Mouse (Mus musculus) midbrain, embryonic 14.5 days (tissue): ENCODE results near the gene Tmem201. TPM values are rescaled to one million over a fixed set of nuclear protein-coding genes. Genes with fewer than 3 reads are reported as not detected.
"Not testable (repeated sequence)": the region's sequence is repeated elsewhere in the genome, so short reads cannot be mapped to it uniquely, and the experiment has no call there.

Source experiments
- ATAC-seq: fragments of 200-750 bp; cut with Nextera tagmentation; 2 replicates; pipeline ENCODE4 v1.8.0; 2017; ENCODE audit warnings: moderate number of reproducible peaks, moderate library complexity; ENCODE audit not compliant: low FRiP score, low TSS enrichment
- DNase-seq: peaks from one replicate; pipeline ENCODE4 v3.0.0-alpha.2; 2015
- H3K27ac ChIP-seq: fragments of 300-500 bp; sonication (generic); replicated peaks from 2 replicates; pipeline ENCODE4 v1.5.1; 2014; ENCODE audit warnings: mild to moderate bottlenecking, low read depth, low read length, moderate library complexity
- H3K27me3 ChIP-seq: fragments of 300-500 bp; sonication (generic); 2 replicates; pipeline ENCODE4 v1.6.1; 2014; ENCODE audit warnings: low read length, control low read depth, mixed read lengths; ENCODE audit not compliant: control insufficient read depth, insufficient read depth
- H3K36me3 ChIP-seq: fragments of 300-500 bp; sonication (generic); 2 replicates; pipeline ENCODE4 v1.6.1; 2014; ENCODE audit warnings: low read length, control low read depth; ENCODE audit not compliant: control insufficient read depth, insufficient read depth
- H3K4me1 ChIP-seq: fragments of 300-500 bp; sonication (generic); 2 replicates; pipeline ENCODE4 v1.6.1; 2014; ENCODE audit warnings: mild to moderate bottlenecking, antibody characterized with exemption, low read length, control low read depth; ENCODE audit not compliant: control insufficient read depth, insufficient read depth
- H3K4me2 ChIP-seq: fragments of 300-500 bp; sonication (generic); 2 replicates; pipeline ENCODE4 v1.6.1; 2014; ENCODE audit warnings: mild to moderate bottlenecking, low read length, moderate library complexity
- H3K4me3 ChIP-seq: fragments of 300-500 bp; sonication (generic); replicated peaks from 2 replicates; pipeline ENCODE4 v1.5.1; 2014; ENCODE audit warnings: low read depth, low read length
- H3K9ac ChIP-seq: fragments of 300-500 bp; sonication (generic); replicated peaks from 2 replicates; pipeline ENCODE4 v1.6.1; 2014; ENCODE audit warnings: mild to moderate bottlenecking, low read length, moderate library complexity
- H3K9me3 ChIP-seq: fragments of 300-500 bp; sonication (generic); 2 replicates; pipeline ENCODE4 v1.6.1; 2016; ENCODE audit warnings: low read length, control low read depth, mixed read lengths; ENCODE audit not compliant: control insufficient read depth
- WGBS: fragments of 180-500 bp; shearing (Covaris S2); extraction: QIAGEN DNeasy Blood & Tissue Kit; methylation state at CpG from one replicate; pipeline ENCODE4 v1.1.7; 2014; 5-methylcytosine and 5-hydroxymethylcytosine counted together
- polyA plus RNA-seq: library from polyadenylated mRNA; unstranded; fragments of >200 nt; fragmentation: Nextera tagmentation; extraction: Ambion mirVana; gene quantifications from 2 replicates; pipeline ENCODE4 v1.2.1, GENCODE M21; 2014

Tmem201 gene
- polyA plus RNA-seq, 1 experiment from 2014 or later: 30.8 TPM

GRCm38 (mm10) chr4:149752836-149753235 is 15.0 kb upstream of the Tmem201 start:
- Histone ChIP-seq H3K4me3 (no peak overlapping the region), H3K27me3 (no peaks in the 10 kb centered on the region)

GRCm38 (mm10) chr4:149752124-149752799 is 14.4 kb upstream of the Tmem201 start:
- H3K4me3 ChIP-seq: no peak overlapping the region
- no peaks in the 10 kb centered on the region for H3K27me3 ChIP-seq
- WGBS: 22% methylated on average over 17 of the region's 17 CpGs
- no peak overlapping the region for H3K9ac ChIP-seq
- 0 out of 2 replicates have a peak, but pooled peaks cover 16% of the 10 kb centered on the region for H3K4me1 ChIP-seq
- ATAC-seq: peak; percentile 67
- no peak overlapping the region for H3K4me2 ChIP-seq
- peak; percentile 89 for DNase-seq
- no peak overlapping the region for H3K27ac ChIP-seq
- H3K36me3 ChIP-seq: peaks cover 3% of the 10 kb centered on the region; the same call in 1 of the 2 replicates
- H3K9me3 ChIP-seq: no peaks in the 10 kb centered on the region

More at GRCm38 (mm10) chr4:149752836-149753235, 15.0 kb upstream of the Tmem201 start:
- Histone ChIP-seq H3K4me2 (no peak overlapping the region), H3K36me3 (peaks cover 3% of the 10 kb centered on the region; the same call in 1 of the 2 replicates), H3K9ac (no peak overlapping the region), H3K9me3 (no peaks in the 10 kb centered on the region), H3K27ac (no peak overlapping the region), H3K4me1 (0 out of 2 replicates have a peak, but pooled peaks cover 16% of the 10 kb centered on the region)
- WGBS: 21% methylated on average over 3 of the region's 3 CpGs
- ATAC-seq (no peak), DNase-seq (peak; percentile 34)

DNA sequence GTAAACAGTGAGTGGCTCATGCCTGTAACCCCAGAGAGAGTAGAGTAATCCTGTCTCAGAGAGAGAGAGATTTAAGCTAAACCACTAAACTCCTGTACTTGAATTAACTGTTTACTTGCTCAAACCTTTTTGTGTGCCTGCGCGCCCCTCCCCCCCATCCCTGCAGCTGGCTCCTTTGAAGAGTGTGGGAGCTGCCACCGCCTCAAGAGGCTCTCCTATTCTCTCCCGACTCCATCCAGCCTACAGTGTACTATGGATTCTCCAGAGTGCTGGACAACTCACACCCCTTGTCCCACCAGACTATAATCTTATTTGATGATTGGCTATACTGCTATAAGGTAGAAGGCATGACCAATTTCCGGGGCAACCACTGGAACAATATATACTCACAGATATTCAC is 12.8 kb upstream of the Tmem201 start:
- WGBS: 22% methylated on average over 5 of the region's 5 CpGs
- Histone ChIP-seq H3K9ac (no peak overlapping the region), H3K9me3 (no peaks in the 10 kb centered on the region), H3K4me2 (no peak overlapping the region), H3K4me1 (0 out of 2 replicates have a peak, but pooled peaks cover 16% of the 10 kb centered on the region), H3K27me3 (no peaks in the 10 kb centered on the region), H3K36me3 (peaks cover 3% of the 10 kb centered on the region), H3K4me3 (no peak overlapping the region), H3K27ac (no peak overlapping the region)
- ATAC-seq: no peak
- DNase-seq: no peak

DNA sequence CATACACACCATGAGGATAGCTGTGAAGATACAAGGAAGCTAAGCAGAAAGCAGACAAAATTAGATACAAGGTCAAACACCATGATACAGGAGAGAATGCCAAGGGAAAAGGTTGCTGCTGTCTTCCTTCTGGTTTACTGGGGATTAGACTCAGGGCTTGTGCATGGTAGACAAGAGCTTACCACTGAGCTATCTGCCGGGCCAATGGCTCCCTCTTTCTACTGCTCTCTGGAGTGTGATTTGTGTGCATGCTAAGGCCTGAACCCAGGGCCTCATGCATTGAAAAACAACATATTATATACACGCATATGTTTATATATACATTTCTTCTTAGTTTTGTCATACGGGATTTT is 11.8 kb upstream of the Tmem201 start:
- H3K4me3 ChIP-seq, H3K27ac ChIP-seq, H3K36me3 ChIP-seq, ATAC-seq, H3K9ac ChIP-seq, H3K9me3 ChIP-seq, DNase-seq, H3K27me3 ChIP-seq, H3K4me2 ChIP-seq: not testable (repeated sequence)
- 0 out of 2 replicates have a peak, but pooled peaks cover 16% of the 10 kb centered on the region for H3K4me1 ChIP-seq
- WGBS: 93% methylated on average over 3 of the region's 3 CpGs

- no peak for DNase-seq
- no peaks in the 10 kb centered on the region for H3K9me3 ChIP-seq
- ATAC-seq: no peak
- WGBS: 86% methylated on average over 18 of the region's 18 CpGs
- H3K4me2 ChIP-seq: no peak overlapping the region
- H3K9ac ChIP-seq: no peak overlapping the region
- H3K27me3 ChIP-seq: no peaks in the 10 kb centered on the region
- peaks cover 11% of the 10 kb centered on the region for H3K36me3 ChIP-seq
- no peak overlapping the region for H3K4me3 ChIP-seq
- H3K4me1 ChIP-seq: 0 out of 2 replicates have a peak, but pooled peaks cover 16% of the 10 kb centered on the region
- no peak overlapping the region for H3K27ac ChIP-seq
Measured at GRCm38 (mm10) chr4:149749003-149749662, 11.3 kb upstream of the Tmem201 start.

GRCm38 (mm10) chr4:149744119-149744518 is 6.3 kb upstream of the Tmem201 start:
- no peak for ATAC-seq
- H3K36me3 ChIP-seq: peaks cover 32% of the 10 kb centered on the region
- H3K9ac ChIP-seq: no peak overlapping the region
- H3K4me3 ChIP-seq: no peak overlapping the region
- 86% methylated on average over 7 of the region's 7 CpGs for WGBS
- no peaks in the 10 kb centered on the region for H3K4me1 ChIP-seq
- H3K27ac ChIP-seq: no peak overlapping the region
- no peak for DNase-seq
- no peaks in the 10 kb centered on the region for H3K27me3 ChIP-seq
- H3K4me2 ChIP-seq: no peak overlapping the region
- no peaks in the 10 kb centered on the region for H3K9me3 ChIP-seq

GRCm38 (mm10) chr4:149742011-149742530 is 4.2 kb upstream of the Tmem201 start:
- ATAC-seq (no peak), DNase-seq (no peak)
- no peak overlapping the region for H3K27ac ChIP-seq
- peaks cover 32% of the 10 kb centered on the region for H3K36me3 ChIP-seq
- no peaks in the 10 kb centered on the region for H3K9me3 ChIP-seq
- H3K4me2 ChIP-seq: no peak overlapping the region
- no peak overlapping the region for H3K9ac ChIP-seq
- peaks cover 2% of the 10 kb centered on the region for H3K4me1 ChIP-seq
- no peaks in the 10 kb centered on the region for H3K27me3 ChIP-seq
- 95% methylated on average over 14 of the region's 14 CpGs for WGBS
- H3K4me3 ChIP-seq: no peak overlapping the region

DNA sequence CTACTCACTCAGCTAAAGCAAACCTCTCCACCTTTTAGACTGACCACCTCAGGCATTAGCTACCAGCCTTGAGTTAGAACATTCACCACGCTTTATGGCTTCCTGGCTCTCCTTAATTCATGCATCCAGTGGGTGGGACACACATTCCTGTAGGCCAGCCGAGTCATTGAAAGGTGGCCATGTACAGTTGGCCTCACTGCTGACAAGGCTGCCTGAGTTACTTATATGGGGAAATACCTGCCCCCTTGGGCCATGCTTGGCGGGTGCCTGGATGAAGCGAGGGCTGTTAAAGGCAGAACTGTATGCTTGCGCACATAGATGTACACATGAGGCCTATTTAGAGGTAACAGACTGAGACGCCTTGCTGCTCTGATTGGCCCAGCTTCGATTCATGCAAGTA is 2.5 kb upstream of the Tmem201 start:
- Histone ChIP-seq H3K4me2 (no peak overlapping the region), H3K27me3 (no peaks in the 10 kb centered on the region), H3K27ac (no peak overlapping the region), H3K4me3 (no peak overlapping the region), H3K9ac (no peak overlapping the region), H3K36me3 (peaks cover 32% of the 10 kb centered on the region), H3K9me3 (no peaks in the 10 kb centered on the region), H3K4me1 (peaks cover 20% of the 10 kb centered on the region)
- ATAC-seq (no peak), DNase-seq (no peak)
- WGBS: 94% methylated on average over 7 of the region's 7 CpGs
